In genomic region chr19:24794350-24794749, GRCm38 (mm10) we compare ENCODE assay signal across 15 mouse cellular contexts.
DNase-seq lines count a peak whose midpoint lies in the region; ATAC-seq and TF ChIP-seq lines count a peak whose summit lies in the region.
"Had no signal": no experiment of that assay in that cellular context is flagged by ENCODE, and none has a peak within 500 bp of the region (broad histone marks: within the 10 kb centered on the region; RNA-seq: fewer than 3 reads in every experiment).

No protein-coding gene starts in this region.

- H3K4me3 ChIP-seq in heart, embryonic 13.5 days: no peak overlapping the region
- H3K4me3 ChIP-seq in stomach, embryonic 14.5 days (ENCODE audit: low read depth, low read length): no peak overlapping the region
- no peak overlapping the region for H3K4me3 ChIP-seq in stomach, postnatal 0 days (ENCODE audit: low read depth, low read length)
- H3K4me3 ChIP-seq in liver, embryonic 13.5 days (replicated peaks): peak overlapping the region; percentile 9
- H3K4me3 ChIP-seq in layer of hippocampus, adult 2 months: no peak overlapping the region
- no peak overlapping the region for H3K4me3 ChIP-seq in thymus, adult 2 months (ENCODE audit: control insufficient read depth, insufficient read depth, low read length)
- H3K4me3 ChIP-seq: megakaryocyte, embryonic 14.5 days had no signal

- H3K4me2 ChIP-seq in heart, embryonic 13.5 days: peak overlapping the region; percentile 37
- H3K4me2 ChIP-seq in stomach, embryonic 14.5 days (replicated peaks; ENCODE audit: low read depth, low read length): no peak overlapping the region
- no peak overlapping the region for H3K4me2 ChIP-seq in stomach, postnatal 0 days (replicated peaks; ENCODE audit: low read depth)
- peak overlapping the region; percentile 58 for H3K4me2 ChIP-seq in liver, embryonic 13.5 days

- TF ChIP-seq CTCF in stomach, postnatal 0 days (IDR thresholded peaks at IDR 0.05; ENCODE audit: low read depth): no peak
- TF ChIP-seq CTCF in layer of hippocampus, adult 2 months (conservative IDR thresholded peaks at IDR 0.05): no peak
- TF ChIP-seq CTCF in thymus, adult 2 months (IDR thresholded peaks at IDR 0.05; ENCODE audit: borderline replicate concordance, control insufficient read depth, extremely low read depth, insufficient read depth, low read length, poor library complexity): no peak

- peak overlapping the region; percentile 44 for H3K27ac ChIP-seq in heart, embryonic 13.5 days (replicated peaks)
- no peak overlapping the region for H3K27ac ChIP-seq in stomach, embryonic 14.5 days (ENCODE audit: low read length)
- H3K27ac ChIP-seq in stomach, postnatal 0 days (replicated peaks): no peak overlapping the region
- peak overlapping the region; percentile 96 for H3K27ac ChIP-seq in liver, embryonic 13.5 days
- no peak overlapping the region for H3K27ac ChIP-seq in layer of hippocampus, adult 2 months
- no peak overlapping the region for H3K27ac ChIP-seq in thymus, adult 2 months (ENCODE audit: control insufficient read depth, insufficient read depth, low read length)
- H3K27ac ChIP-seq: kidney, postnatal 0 days had no signal

- no peaks in the 10 kb centered on the region for H3K36me3 ChIP-seq in heart, embryonic 13.5 days
- H3K36me3 ChIP-seq in stomach, embryonic 14.5 days (ENCODE audit: control insufficient read depth, insufficient read depth, low read length): no peaks in the 10 kb centered on the region
- no peaks in the 10 kb centered on the region for H3K36me3 ChIP-seq in stomach, postnatal 0 days (ENCODE audit: control insufficient read depth, insufficient read depth, low read length)
- H3K36me3 ChIP-seq in liver, embryonic 13.5 days: no peaks in the 10 kb centered on the region
- H3K36me3 ChIP-seq in thymus, adult 2 months (ENCODE audit: control insufficient read depth, insufficient read depth, low read length): no peaks in the 10 kb centered on the region

- WGBS in heart, embryonic 13.5 days: 12% methylated on average over 6 of the region's 6 CpGs
- WGBS in stomach, embryonic 14.5 days: 68% methylated on average over 6 of the region's 6 CpGs
- WGBS in stomach, postnatal 0 days: 71% methylated on average over 6 of the region's 6 CpGs
- WGBS in liver, embryonic 13.5 days (ENCODE audit: insufficient replicate concordance): 11% methylated on average over 6 of the region's 6 CpGs
- 86% methylated on average over 6 of the region's 6 CpGs for WGBS in thymus, adult 2 months

- H3K4me1 ChIP-seq in heart, embryonic 13.5 days: peaks cover 39% of the 10 kb centered on the region
- peaks cover 5% of the 10 kb centered on the region; the same call in 1 of the 2 replicates for H3K4me1 ChIP-seq in stomach, embryonic 14.5 days (ENCODE audit: control insufficient read depth, insufficient read depth, low read length)
- H3K4me1 ChIP-seq in stomach, postnatal 0 days (replicated peaks; ENCODE audit: control insufficient read depth, insufficient read depth): no peaks in the 10 kb centered on the region
- H3K4me1 ChIP-seq in liver, embryonic 13.5 days (replicated peaks): peaks cover 57% of the 10 kb centered on the region
- H3K4me1 ChIP-seq in thymus, adult 2 months (replicated peaks; ENCODE audit: control insufficient read depth, insufficient read depth, low read length): no peaks in the 10 kb centered on the region
- H3K4me1 ChIP-seq: megakaryocyte, embryonic 14.5 days had no signal

- H3K9me3 ChIP-seq in heart, embryonic 13.5 days: no peaks in the 10 kb centered on the region
- H3K9me3 ChIP-seq in stomach, embryonic 14.5 days (ENCODE audit: control insufficient read depth, low read depth, low read length): no peaks in the 10 kb centered on the region
- no peaks in the 10 kb centered on the region for H3K9me3 ChIP-seq in stomach, postnatal 0 days (ENCODE audit: control insufficient read depth, low read length)
- no peaks in the 10 kb centered on the region for H3K9me3 ChIP-seq in liver, embryonic 13.5 days (replicated peaks)
- H3K9me3 ChIP-seq: megakaryocyte, embryonic 14.5 days had no signal

- no peak; the same call in 1 of the 2 replicates for ATAC-seq in heart, embryonic 13.5 days (ENCODE audit: extremely low read depth, insufficient number of reproducible peaks, low FRiP score, low TSS enrichment)
- peak; percentile 33; the same call in 1 of the 2 replicates for ATAC-seq in stomach, embryonic 14.5 days (ENCODE audit: insufficient number of reproducible peaks, insufficient read depth, low FRiP score, low read depth)
- no peak for ATAC-seq in stomach, postnatal 0 days (ENCODE audit: low FRiP score, low TSS enrichment)
- ATAC-seq in liver, embryonic 13.5 days (ENCODE audit: low read depth): peak; percentile 97
- ATAC-seq: inflammation-experienced regulatory T-cells, adult 6 months; Patski had no signal

- DNase-seq in heart, postnatal 10 days: no peak
- no peak for DNase-seq in stomach, postnatal 0 days (ENCODE audit: low spot score)
- peak; percentile 81 for DNase-seq in liver, embryonic 13.5 days
- DNase-seq in layer of hippocampus, adult 2 months (ENCODE audit: low spot score in 2 of 2): no peak
- no peak for DNase-seq in right cerebral cortex, postnatal 10 days (ENCODE audit: low spot score in 2 of 2)
- no peak for DNase-seq in thymus, adult 2 months
- DNase-seq: adrenal gland, adult 2 months; cerebellum, postnatal 36 days; left cerebral cortex, postnatal 4 days had no signal

- H3K27me3 ChIP-seq in heart, embryonic 13.5 days (replicated peaks): no peaks in the 10 kb centered on the region
- H3K27me3 ChIP-seq in stomach, embryonic 14.5 days (ENCODE audit: control insufficient read depth, insufficient read depth, low read length): no peaks in the 10 kb centered on the region
- H3K27me3 ChIP-seq in stomach, postnatal 0 days (ENCODE audit: control insufficient read depth, insufficient read depth, low read length): no peaks in the 10 kb centered on the region
- no peaks in the 10 kb centered on the region for H3K27me3 ChIP-seq in liver, embryonic 13.5 days
- H3K27me3 ChIP-seq in thymus, adult 2 months (ENCODE audit: control insufficient read depth, insufficient read depth, low read length): no peaks in the 10 kb centered on the region
- H3K27me3 ChIP-seq: Patski had no signal

- intact Hi-C loops in heart, postnatal 10 days (cut with DNase I): loop anchor here (5.0 kb wide), 1 partner anchor 87 kb away; no protein-coding TSS in a partner anchor

- TF ChIP-seq POLR2A in thymus, adult 2 months (IDR thresholded peaks at IDR 0.05; ENCODE audit: control insufficient read depth, extremely low read depth, insufficient read depth, low read length, poor library complexity): no peak

- TF ChIP-seq EP300 in stomach, postnatal 0 days (optimal IDR thresholded peaks at IDR 0.05): no peak

- H3K9ac ChIP-seq in heart, embryonic 13.5 days: no peak overlapping the region
- no peak overlapping the region for H3K9ac ChIP-seq in stomach, embryonic 14.5 days (replicated peaks; ENCODE audit: low read depth, low read length)
- H3K9ac ChIP-seq in stomach, postnatal 0 days (ENCODE audit: low read length): no peak overlapping the region
- H3K9ac ChIP-seq in liver, embryonic 13.5 days: peak overlapping the region; percentile 59

Comparison
In these comparisons a context has a peak if more than half of its experiments do, and no peak if none do; other contexts are left out.
1. ATAC-seq: peak in stomach, embryonic 14.5 days (single experiment) and liver, embryonic 13.5 days (single experiment); none in heart, embryonic 13.5 days (single experiment) and stomach, postnatal 0 days (single experiment).
2. H3K27ac ChIP-seq: peak in heart, embryonic 13.5 days (single experiment) and liver, embryonic 13.5 days (single experiment); none in stomach, embryonic 14.5 days (single experiment), stomach, postnatal 0 days (single experiment), layer of hippocampus, adult 2 months (single experiment) and thymus, adult 2 months (single experiment).
3. H3K4me2 ChIP-seq: peak in heart, embryonic 13.5 days (single experiment) and liver, embryonic 13.5 days (single experiment); none in stomach, embryonic 14.5 days (single experiment) and stomach, postnatal 0 days (single experiment).